Mouse (Mus musculus): ENCODE data around the gene Fam189b.
"Not testable (repeated sequence)": the region's sequence is repeated elsewhere in the genome, so short reads cannot be mapped to it uniquely, and the experiment has no call there.

Fam189b gene

DNA sequence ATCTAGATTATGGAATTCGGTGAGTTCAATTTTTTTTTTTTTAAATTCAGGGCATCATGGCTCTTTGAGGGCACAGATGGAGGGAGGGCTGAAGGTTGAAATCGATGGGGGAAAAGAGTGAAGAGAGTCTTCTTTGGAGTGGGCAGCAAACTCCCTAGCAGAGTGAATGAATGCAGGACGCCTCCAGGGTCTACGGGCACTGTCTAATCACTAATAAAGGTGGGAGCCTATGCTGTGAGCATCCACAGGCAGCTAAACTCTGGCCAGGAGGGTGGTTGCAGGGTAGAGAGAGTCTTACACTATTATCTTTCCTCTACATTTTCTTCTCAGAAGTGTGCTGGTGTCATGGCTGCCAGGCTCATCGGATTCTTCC, 20.2 kb downstream of the Fam189b start:
- DNase-seq (ENCODE audit: low read depth, low spot score) = no peak

DNA sequence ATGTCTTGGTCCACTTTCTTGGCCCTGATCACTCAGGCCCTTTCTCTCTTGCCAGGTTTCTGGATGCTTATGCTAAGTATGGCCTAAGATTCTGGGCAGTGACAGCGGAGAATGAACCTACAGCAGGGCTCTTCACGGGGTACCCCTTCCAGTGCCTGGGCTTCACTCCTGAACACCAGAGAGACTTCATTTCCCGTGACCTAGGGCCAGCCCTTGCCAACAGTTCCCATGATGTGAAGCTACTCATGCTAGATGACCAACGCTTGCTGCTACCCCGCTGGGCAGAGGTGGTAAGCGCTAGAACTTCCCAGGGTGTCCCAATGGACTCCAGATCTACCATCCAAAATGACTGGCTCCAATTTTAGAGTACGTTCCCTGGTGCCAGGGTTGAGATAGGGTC, 23.1 kb downstream of the Fam189b start:
- DNase-seq (ENCODE audit: low read depth, low spot score) = no peak

- DNase-seq (ENCODE audit: low read depth, low spot score) = no peak
Measured at GRCm38 (mm10) chr3:89206695-89207094, 23.8 kb downstream of the Fam189b start.

DNA sequence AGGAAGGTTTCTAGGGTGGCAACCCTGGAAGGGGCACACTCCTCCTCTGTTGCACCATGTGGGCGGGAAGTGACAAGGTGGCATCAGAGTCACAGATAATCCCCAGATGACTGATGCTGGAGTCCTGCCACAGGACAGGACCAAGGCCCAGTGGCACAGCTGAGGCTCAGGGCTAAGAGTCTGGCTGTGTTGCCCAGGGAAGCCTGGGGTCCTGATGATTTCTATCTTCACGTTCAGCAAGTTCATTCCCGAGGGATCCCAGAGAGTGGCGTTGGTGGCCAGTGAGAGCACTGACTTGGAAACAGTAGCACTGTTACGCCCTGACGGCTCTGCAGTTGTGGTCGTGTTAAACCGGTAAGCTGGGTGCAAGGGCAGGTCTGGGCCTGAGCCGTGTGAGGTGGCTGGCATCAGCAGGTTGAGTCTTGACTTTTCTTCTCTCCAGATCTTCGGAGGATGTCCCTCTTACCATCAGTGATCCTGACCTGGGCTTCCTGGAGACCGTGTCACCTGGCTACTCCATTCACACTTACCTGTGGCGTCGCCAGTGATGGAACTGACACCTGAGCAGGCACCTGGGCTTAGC, 25.2 kb downstream of the Fam189b start:
- DNase-seq (ENCODE audit: low read depth, low spot score) = no peak

DNA sequence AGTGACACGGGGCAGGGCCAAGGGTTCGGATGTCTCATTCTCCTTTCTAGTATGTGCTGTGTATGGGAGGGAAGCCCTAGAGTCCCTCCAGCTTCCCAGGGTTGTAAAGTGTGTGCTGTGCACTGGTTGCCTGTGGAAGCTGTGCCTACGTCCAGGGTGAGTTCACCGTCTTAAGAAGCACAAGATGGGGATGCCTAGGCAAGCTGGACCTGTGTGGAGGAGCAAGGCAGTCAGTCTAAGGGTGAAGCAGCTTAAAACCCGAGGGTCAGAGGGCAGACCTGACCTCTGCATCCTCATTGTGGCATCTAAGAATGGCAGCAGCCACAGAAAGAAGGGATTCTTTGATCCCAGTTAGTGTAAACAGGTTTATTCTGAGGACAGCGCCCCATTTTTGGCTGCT, 25.8 kb downstream of the Fam189b start:
- DNase-seq (ENCODE audit: low read depth, low spot score) = no peak

- DNase-seq (ENCODE audit: low read depth, low spot score) = no peak
Measured at GRCm38 (mm10) chr3:89209731-89210130, 26.8 kb downstream of the Fam189b start.

DNA sequence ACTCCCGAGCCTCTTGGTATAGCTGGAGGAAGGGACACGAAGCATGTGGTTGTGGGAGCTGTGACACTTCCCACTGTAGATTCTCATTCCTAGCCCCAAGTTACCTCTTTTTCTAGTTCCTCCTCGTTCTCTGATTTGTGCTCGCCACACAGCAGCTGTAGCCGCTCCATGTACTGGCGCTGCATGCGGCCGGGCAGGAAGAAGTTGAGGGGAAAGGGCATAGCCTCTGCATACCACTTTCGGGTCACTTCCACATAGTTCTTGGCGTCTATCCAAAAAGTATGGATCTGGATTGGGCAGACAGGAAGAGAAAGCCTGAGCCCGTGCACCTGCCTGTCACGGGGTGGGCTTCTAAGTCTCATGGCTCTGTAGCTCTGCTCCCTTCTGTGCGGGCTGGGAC, 27.2 kb downstream of the Fam189b start:
- DNase-seq (ENCODE audit: low read depth, low spot score) = no peak

- DNase-seq (ENCODE audit: low read depth, low spot score) = no peak
Measured at GRCm38 (mm10) chr3:89210731-89211130, 27.8 kb downstream of the Fam189b start.

GRCm38 (mm10) chr3:89213803-89214530, 31.0 kb downstream of the Fam189b start:
- DNase-seq (ENCODE audit: low read depth, low spot score) = peak; percentile 93

DNA sequence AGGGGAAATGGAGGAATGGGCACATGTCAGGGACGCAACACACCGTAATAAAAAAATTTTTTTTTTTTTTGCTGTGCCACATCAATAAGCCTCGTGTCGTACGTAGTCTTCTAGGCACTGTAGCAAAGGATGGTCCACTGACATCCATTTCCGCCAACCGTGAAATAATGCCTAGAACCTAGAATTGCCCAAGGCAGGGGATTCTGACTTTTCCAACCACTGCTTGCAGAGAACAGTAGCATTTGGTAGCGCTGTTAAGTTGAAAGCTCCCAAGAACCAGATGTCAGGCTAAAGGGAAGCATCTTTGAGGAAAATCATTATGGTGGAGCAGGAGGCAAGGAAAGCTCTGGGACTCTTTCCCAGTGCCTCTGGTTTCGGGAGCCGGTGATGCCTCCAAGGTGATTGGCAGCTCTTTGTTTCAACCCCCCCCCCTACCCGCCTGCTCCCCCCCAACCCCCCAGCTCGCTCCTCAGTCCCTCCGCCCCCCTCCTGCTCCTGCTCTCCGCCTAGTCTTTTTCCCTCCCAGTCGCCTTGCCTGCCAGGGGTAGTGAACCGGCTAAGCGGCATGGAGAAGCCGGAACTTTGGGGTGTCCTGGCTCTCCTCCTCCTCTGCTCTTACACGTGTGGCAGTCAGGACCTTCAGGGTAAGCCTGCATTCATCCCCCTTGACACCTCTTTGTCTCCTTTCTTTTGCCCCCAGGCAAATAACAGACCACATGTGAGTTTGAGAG, 31.9 kb downstream of the Fam189b start, which contains the start of gene Thbs3:
Gene Thbs3, plus strand, starts transcription at position 500 of the 731 bp plus-strand sequence.
- DNase-seq (ENCODE audit: low read depth, low spot score) = no peak

DNA sequence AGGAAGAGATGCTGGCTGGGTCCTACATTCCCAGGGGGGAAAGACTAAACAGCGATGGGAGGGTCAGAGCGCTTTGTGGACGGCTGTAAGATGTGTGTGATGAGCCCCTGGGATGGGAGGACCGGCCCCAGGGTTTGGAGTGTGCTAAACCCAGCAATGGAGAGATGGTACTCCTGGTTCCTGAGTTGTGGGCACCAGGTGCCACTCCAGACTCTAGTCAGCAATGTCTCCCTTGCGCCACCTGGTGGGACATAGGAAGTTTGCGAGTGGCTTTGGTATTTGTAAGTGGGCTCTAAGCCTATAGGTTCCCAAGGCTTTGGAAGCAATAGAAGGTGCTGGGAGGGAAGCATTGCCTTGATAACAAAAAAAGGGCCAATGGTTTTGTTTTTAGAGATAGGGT, 32.9 kb downstream of the Fam189b start:
- DNase-seq (ENCODE audit: low read depth, low spot score) = peak; percentile 84

DNA sequence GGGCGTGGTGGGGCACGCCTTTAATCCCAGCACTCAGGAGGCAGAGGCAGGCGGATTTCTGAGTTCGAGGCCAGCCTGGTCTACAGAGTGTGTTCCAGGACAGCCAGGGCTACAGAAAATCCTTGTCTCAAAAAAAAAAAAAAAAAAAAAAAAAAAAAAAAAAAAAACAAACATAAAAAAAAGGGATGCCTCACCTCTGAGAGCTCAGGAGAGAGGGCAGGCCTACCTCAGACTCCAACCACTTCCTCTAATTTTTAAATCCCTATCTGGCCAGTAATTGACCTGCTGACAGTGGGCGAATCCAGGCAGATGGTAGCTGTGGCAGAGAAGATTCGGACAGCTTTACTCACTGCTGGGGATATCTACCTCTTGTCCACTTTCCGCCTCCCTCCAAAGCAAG, 33.5 kb downstream of the Fam189b start:
- not testable (repeated sequence) for DNase-seq (ENCODE audit: low read depth, low spot score)

DNA sequence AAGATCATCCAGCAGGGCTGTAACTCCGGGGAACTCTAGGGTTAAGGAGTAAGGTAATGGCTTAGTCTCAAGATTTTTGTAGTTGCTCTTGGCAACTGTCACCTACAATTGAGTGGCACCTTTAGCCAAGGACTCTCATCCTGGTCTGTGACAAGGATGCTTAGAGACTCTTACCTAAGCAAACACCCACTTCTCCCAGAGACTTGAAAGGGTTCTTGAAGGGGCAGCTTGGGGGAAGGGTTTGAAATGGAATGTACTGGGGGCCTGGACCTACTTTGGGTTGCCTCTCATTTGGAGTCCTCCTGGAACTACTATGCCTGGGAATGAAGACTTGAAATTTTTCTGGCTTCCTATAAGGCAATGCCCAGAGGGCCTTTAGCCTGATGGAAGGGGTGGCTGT, 35.3 kb downstream of the Fam189b start:
- DNase-seq (ENCODE audit: low read depth, low spot score) = no peak

- DNase-seq (ENCODE audit: low read depth, low spot score) = no peak
Measured at GRCm38 (mm10) chr3:89219546-89219945, 36.6 kb downstream of the Fam189b start.

DNA sequence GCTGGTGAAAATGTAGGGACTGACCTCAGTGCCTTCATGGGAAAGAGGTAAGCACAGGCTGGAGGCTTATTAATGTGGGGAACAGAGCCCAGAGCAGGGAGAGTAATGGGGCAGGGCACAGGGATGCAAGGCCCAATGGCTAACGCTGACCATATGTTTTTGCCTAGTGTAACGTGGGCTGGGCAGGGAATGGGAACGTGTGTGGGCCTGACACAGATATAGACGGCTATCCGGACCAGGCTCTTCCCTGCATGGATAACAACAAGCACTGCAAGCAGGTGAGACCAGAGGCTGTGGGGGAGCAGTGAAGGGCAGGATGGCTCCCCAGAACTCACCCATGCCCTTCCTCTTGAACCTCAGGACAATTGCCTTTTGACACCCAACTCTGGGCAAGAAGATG, 38.2 kb downstream of the Fam189b start:
- no peak for DNase-seq (ENCODE audit: low read depth, low spot score)

DNA sequence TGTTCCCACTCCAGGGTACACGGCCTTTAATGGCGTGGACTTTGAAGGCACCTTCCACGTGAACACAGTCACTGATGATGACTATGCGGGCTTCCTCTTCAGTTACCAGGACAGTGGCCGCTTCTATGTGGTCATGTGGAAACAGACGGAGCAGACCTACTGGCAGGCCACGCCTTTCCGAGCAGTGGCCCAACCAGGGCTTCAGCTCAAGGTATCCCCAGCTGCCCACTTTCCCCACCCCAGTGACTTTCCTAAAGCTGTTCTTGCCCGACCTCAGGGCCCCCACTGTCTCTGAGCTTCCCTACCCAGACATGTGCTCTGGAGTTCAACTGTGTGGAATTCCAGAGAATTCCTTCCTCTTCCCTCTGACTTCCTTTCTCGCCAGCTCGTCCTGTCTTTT, 41.9 kb downstream of the Fam189b start:
- no peak for DNase-seq (ENCODE audit: low read depth, low spot score)

DNA sequence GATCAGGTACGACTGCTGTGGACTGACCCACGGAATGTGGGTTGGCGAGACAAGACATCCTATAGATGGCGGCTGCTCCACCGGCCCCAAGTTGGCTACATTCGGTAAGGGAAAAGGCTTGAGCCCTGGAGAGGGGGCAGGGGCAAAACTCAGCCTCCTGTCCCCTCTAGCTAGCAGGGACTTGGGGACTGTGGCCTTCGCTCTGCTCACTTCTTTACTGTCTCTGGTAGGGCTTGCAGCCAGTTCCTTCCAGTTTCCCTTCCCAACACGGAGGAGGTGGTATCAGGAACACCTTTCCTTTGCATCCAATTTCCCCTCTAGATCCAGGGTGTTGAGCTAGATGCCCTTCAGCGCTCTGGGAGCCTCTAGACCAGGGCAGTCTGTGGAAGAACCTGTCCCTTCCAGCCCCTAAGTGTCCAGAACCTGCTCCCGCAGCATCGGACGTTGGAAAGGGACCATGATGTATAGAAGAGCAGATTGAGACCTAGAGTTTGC, 42.4 kb downstream of the Fam189b start:
- DNase-seq (ENCODE audit: low read depth, low spot score) = no peak

DNA sequence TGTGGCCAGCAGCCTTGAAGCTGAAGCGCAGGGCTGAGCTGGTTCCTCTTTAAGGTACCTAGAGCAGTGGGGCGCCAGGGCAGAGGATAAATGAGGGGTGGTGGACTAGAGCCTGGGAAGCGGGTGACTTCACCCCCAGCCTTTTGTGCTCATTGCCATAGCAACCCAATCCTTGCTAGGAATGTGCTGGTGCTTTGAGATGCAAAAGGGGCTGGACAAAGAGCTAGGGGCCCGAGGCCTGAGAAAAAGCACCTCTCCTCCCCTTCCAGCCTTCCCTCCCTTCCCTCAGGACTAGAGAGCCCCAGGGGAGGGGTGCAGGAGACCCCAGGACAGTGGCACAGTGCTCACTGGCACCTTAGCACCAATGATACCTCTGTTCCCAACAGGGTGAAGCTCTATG, 43.0 kb downstream of the Fam189b start:
- no peak for DNase-seq (ENCODE audit: low read depth, low spot score)

DNA sequence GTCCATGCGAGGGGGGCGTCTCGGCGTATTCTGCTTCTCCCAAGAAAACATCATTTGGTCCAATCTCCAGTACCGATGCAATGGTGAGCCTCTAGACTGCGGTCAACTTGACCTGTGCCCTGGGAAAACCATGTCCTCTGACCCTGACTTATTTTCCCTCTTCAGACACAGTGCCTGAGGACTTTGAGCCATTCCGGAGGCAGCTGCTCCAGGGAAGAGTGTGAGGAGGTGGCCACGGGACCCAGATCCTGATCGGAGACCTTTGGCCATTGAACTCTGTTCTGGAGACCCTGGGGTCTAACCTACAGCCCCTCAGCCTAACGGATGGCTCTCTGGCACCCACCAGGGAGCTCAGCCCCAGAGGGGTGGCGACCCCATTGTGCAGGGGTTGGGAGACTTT, 43.4 kb downstream of the Fam189b start:
- DNase-seq (ENCODE audit: low read depth, low spot score) = no peak

GRCm38 (mm10) chr3:89226900-89227299, 44.0 kb downstream of the Fam189b start, which contains the start of gene Mtx1:
Gene Mtx1 (minus strand): TSS chr3:89227088.
- no peak for DNase-seq (ENCODE audit: low read depth, low spot score)

- peak; percentile 84 for DNase-seq (ENCODE audit: low read depth, low spot score)
Measured at GRCm38 (mm10) chr3:89227307-89228179, 44.6 kb downstream of the Fam189b start.

- no peak for DNase-seq (ENCODE audit: low read depth, low spot score)
Measured at GRCm38 (mm10) chr3:89228180-89228549, 45.2 kb downstream of the Fam189b start.

All from embryo, embryonic 11.5 days (tissue).